Mouse (Mus musculus) cortical plate, adult 2 months (tissue): Measurements from ENCODE around the gene Smarcd2.

Experiments used
- CTCF ChIP-seq: fragments of 200-500 bp; IDR thresholded peaks from 2 replicates; pipeline ENCODE4 v1.5.1; 2011; ENCODE audit warnings: mild to moderate bottlenecking, control low read depth, low read length; ENCODE audit not compliant: insufficient read depth; ENCODE audit errors: extremely low read depth
- POLR2A ChIP-seq: fragments of 200-500 bp; IDR thresholded peaks from 2 replicates; pipeline ENCODE4 v1.6.1; 2011; ENCODE audit warnings: mild to moderate bottlenecking, low read length, control low read depth; ENCODE audit not compliant: insufficient read depth; ENCODE audit errors: extremely low read depth

- TF ChIP-seq CTCF (no peak), POLR2A (no peak)
These were observed 16.0 kb downstream of the Smarcd2 start for GRCm38 (mm10) chr11:106256775-106257174.
